Mouse (Mus musculus) cortical plate, adult 2 months (tissue): ENCODE measurements around the gene Patl2. TPM values are rescaled to one million over a fixed set of nuclear protein-coding genes. Genes with fewer than 3 reads are reported as not detected.
A peak's percentile ranks its signal among the peaks of the same experiment; 100 is the strongest.

Experiments used
- H3K27ac ChIP-seq: fragments of 200-500 bp; 2 replicates; pipeline ENCODE4 v1.5.1; 2012; ENCODE audit warnings: low read length, control low read depth, inconsistent platforms; ENCODE audit not compliant: insufficient read depth
- H3K4me1 ChIP-seq: fragments of 200-500 bp; 2 replicates; pipeline ENCODE4 v1.6.1; 2011; ENCODE audit warnings: low read length; ENCODE audit not compliant: control insufficient read depth, insufficient read depth
- H3K4me3 ChIP-seq: fragments of 200-500 bp; 2 replicates; pipeline ENCODE4 v1.5.1; 2011; ENCODE audit warnings: mild to moderate bottlenecking, low read length, control low read depth; ENCODE audit not compliant: insufficient read depth
- CTCF ChIP-seq: fragments of 200-500 bp; IDR thresholded peaks from 2 replicates; pipeline ENCODE4 v1.5.1; 2011; ENCODE audit warnings: mild to moderate bottlenecking, control low read depth, low read length; ENCODE audit not compliant: insufficient read depth; ENCODE audit errors: extremely low read depth
- POLR2A ChIP-seq: fragments of 200-500 bp; IDR thresholded peaks from 2 replicates; pipeline ENCODE4 v1.6.1; 2011; ENCODE audit warnings: mild to moderate bottlenecking, low read length, control low read depth; ENCODE audit not compliant: insufficient read depth; ENCODE audit errors: extremely low read depth
- polyA plus RNA-seq: library from polyadenylated mRNA; depleted of rRNA; stranded (reverse); fragments of >200 nt; gene quantifications from 2 replicates; pipeline ENCODE4 v1.2.3, GENCODE M21; 2012

The Patl2 gene
- polyA plus RNA-seq, 1 experiment, result 0.08 TPM

- TF ChIP-seq CTCF, result no peak
- TF ChIP-seq POLR2A, result peak; percentile 98
Measured at GRCm38 (mm10) chr2:122147508-122148241, 38.3 kb downstream of the Patl2 start, which contains the start of gene B2m. Gene B2m (plus strand): TSS chr2:122147686.

GRCm38 (mm10) chr2:122146687-122147086 is 39.3 kb downstream of the Patl2 start:
- no peaks in the 10 kb centered on the region; the same call in 1 of the 2 replicates for H3K4me1 ChIP-seq
- TF ChIP-seq POLR2A (no peak), CTCF (no peak)
- H3K27ac ChIP-seq, result no peak overlapping the region
- H3K4me3 ChIP-seq, result no peak overlapping the region

More at GRCm38 (mm10) chr2:122147508-122148241, 38.3 kb downstream of the Patl2 start, which contains the start of gene B2m:
- H3K4me3 ChIP-seq, result peak within 1 kb of the TSS; percentile 65
- no peaks in the 10 kb centered on the region; the same call in 1 of the 2 replicates for H3K4me1 ChIP-seq
- peak within 1 kb of the TSS; percentile 5; the same call in 1 of the 2 replicates for H3K27ac ChIP-seq

GRCm38 (mm10) chr2:122145756-122146155 is 40.2 kb downstream of the Patl2 start:
- H3K4me1 ChIP-seq, result no peaks in the 10 kb centered on the region; the same call in 1 of the 2 replicates
- H3K27ac ChIP-seq, result no peak overlapping the region
- no peak overlapping the region for H3K4me3 ChIP-seq
- TF ChIP-seq CTCF (no peak), POLR2A (no peak)

GRCm38 (mm10) chr2:122143111-122143510 is 42.9 kb downstream of the Patl2 start:
- no peak for TF ChIP-seq POLR2A
- TF ChIP-seq CTCF, result no peak
- Histone ChIP-seq H3K27ac (no peak overlapping the region), H3K4me3 (no peak overlapping the region), H3K4me1 (no peaks in the 10 kb centered on the region)

- no peak overlapping the region for H3K4me3 ChIP-seq
- H3K27ac ChIP-seq, result no peak overlapping the region
- H3K4me1 ChIP-seq, result no peaks in the 10 kb centered on the region
- TF ChIP-seq POLR2A (no peak), CTCF (no peak)
Measured at GRCm38 (mm10) chr2:122141332-122141967, 44.5 kb downstream of the Patl2 start.

- Histone ChIP-seq H3K27ac (no peak overlapping the region), H3K4me1 (no peaks in the 10 kb centered on the region), H3K4me3 (no peak overlapping the region)
- TF ChIP-seq CTCF (no peak), POLR2A (no peak)
Measured at GRCm38 (mm10) chr2:122140815-122141214, 45.2 kb downstream of the Patl2 start.

- no peak for TF ChIP-seq POLR2A
- TF ChIP-seq CTCF, result no peak
- no peak overlapping the region for H3K27ac ChIP-seq
- no peak overlapping the region for H3K4me3 ChIP-seq
- H3K4me1 ChIP-seq, result no peaks in the 10 kb centered on the region
Measured at GRCm38 (mm10) chr2:122137839-122138465, 48.0 kb downstream of the Patl2 start.

- no peaks in the 10 kb centered on the region for H3K4me1 ChIP-seq
- H3K27ac ChIP-seq, result no peak overlapping the region
- no peak for TF ChIP-seq POLR2A
- no peak for TF ChIP-seq CTCF
- H3K4me3 ChIP-seq, result no peak overlapping the region
Measured at GRCm38 (mm10) chr2:122132618-122133017, 53.4 kb downstream of the Patl2 start.

GRCm38 (mm10) chr2:122132078-122132477 is 53.9 kb downstream of the Patl2 start:
- H3K4me3 ChIP-seq, result no peak overlapping the region
- no peaks in the 10 kb centered on the region for H3K4me1 ChIP-seq
- TF ChIP-seq POLR2A (no peak), CTCF (no peak)
- H3K27ac ChIP-seq, result no peak overlapping the region

GRCm38 (mm10) chr2:122127635-122128034 is 58.4 kb downstream of the Patl2 start:
- TF ChIP-seq POLR2A, result no peak
- no peak for TF ChIP-seq CTCF
- Histone ChIP-seq H3K4me3 (no peak overlapping the region), H3K27ac (no peak overlapping the region), H3K4me1 (no peaks in the 10 kb centered on the region)
